8 mouse cellular contexts compared by ENCODE assay signal in genomic region chr16:43979328-43980109, GRCm38 (mm10). TPM values are rescaled to one million over a fixed set of nuclear protein-coding genes. Genes with fewer than 3 reads are reported as not detected.
DNase-seq lines count a peak whose midpoint lies in the region; ATAC-seq lines count a peak whose summit lies in the region.

Gene Zdhhc23, minus strand, starts transcription at chr16:43979791.

- ATAC-seq in hematopoietic stem cell, adult 5-6 weeks (replicated peaks in 1 of 2; ENCODE audit: insufficient read depth in 1 of 2, low FRiP score in 2 of 2, low TSS enrichment in 1 of 2, low read depth in 1 of 2, poor library complexity in 2 of 2, severe bottlenecking in 2 of 2), result peak; percentile 17 to 54; a peak in 2 of 4 replicates

- peak; percentile 70 for DNase-seq in CD4-positive helper T cell, adult 2 months (ENCODE audit: low read depth, low spot score)
- peak; percentile 39 for DNase-seq in T-cell, adult 2 months (ENCODE audit: low spot score)
- peak; percentile 66 for DNase-seq in embryo, embryonic 11 days
- peak in 1 of 2 experiments; percentile 43 for DNase-seq in layer of hippocampus, postnatal 14 days (ENCODE audit: low spot score in 2 of 2)
- peak; percentile 46 for DNase-seq in lung, postnatal 14 days
- DNase-seq in retina, postnatal 7 days (ENCODE audit: low read depth, low spot score), result peak; percentile 30
- peak; percentile 51 for DNase-seq in yolk sac, embryonic 10.5 days (ENCODE audit: low spot score)

RNA-seq across cellular contexts. Expression of gene Zdhhc23, which starts in this region (rescaled TPM):
- total RNA-seq in hematopoietic stem cell, adult 5-6 weeks (2017), result 2.1 and 7.3 TPM in 2 replicates
- total RNA-seq in layer of hippocampus, postnatal 14 days (2021), result 10 to 100 TPM; 55.4 TPM
